Mouse (Mus musculus) ovary, adult 18-20 months (tissue): Measurements from ENCODE around the gene Gpr107.
"Not testable (repeated sequence)": the region's sequence is repeated elsewhere in the genome, so short reads cannot be mapped to it uniquely, and the experiment has no call there.

Experiments used
- DNase-seq: peaks from one replicate; pipeline ENCODE4 v3.0.0; 2022; ENCODE audit warnings: low spot score, mixed read lengths

The Gpr107 gene

DNA sequence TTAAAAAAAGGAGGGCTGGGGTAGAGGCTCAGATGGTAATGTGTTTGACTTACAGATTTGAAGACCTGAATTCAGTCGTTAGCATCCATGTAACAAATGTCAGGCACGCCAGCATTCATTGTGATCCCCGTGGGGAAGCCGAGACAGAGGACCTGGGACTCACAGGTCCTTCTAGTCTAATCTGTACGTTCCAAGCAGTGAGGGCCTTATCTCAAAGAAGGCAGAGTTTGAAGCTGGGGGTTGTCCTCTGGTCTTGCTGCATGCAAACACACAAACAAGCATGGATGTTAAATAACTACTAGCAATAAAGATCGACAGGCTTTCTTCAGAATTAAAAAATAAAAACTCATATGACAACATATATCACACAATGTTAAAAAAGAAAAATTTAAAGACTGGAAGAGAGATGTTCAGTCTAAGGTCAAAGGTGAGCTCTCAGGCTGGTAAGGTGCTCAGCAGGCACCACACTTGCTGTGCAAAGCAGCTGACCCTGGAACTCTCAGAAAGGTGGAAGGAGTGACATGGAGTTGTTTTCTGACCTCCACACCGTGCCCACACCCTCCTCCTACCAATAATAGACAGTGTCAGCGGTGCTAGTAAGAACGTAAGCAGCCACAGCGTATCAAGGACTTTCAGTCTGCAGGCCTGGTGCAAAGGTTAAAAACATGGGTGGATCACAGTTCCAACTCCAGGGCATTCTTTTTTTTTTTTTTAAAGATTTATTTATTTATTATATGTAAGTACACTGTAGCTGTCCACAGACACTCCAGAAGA lies 8.2 kb downstream of the Gpr107 start:
- DNase-seq, result no peak

DNA sequence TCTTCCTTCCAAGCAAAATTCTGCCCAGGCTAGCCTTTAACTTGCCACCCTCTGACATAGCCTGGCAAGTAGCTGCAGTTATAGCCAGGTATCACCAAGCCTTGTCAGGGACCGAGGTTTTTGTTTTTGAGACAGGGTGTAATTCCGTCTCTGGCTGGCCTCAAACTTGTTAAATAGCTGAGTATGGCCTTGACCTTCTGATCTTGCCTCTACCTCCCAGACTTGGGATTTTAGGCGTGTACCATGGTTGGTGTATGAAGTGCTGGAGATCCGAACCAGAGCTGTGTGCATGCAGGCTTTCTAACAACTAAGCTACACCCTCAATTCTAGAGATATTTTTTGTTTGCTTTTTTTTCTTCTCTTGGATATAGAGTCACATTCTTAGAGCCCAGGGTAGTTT lies 9.5 kb downstream of the Gpr107 start:
- no peak for DNase-seq

DNA sequence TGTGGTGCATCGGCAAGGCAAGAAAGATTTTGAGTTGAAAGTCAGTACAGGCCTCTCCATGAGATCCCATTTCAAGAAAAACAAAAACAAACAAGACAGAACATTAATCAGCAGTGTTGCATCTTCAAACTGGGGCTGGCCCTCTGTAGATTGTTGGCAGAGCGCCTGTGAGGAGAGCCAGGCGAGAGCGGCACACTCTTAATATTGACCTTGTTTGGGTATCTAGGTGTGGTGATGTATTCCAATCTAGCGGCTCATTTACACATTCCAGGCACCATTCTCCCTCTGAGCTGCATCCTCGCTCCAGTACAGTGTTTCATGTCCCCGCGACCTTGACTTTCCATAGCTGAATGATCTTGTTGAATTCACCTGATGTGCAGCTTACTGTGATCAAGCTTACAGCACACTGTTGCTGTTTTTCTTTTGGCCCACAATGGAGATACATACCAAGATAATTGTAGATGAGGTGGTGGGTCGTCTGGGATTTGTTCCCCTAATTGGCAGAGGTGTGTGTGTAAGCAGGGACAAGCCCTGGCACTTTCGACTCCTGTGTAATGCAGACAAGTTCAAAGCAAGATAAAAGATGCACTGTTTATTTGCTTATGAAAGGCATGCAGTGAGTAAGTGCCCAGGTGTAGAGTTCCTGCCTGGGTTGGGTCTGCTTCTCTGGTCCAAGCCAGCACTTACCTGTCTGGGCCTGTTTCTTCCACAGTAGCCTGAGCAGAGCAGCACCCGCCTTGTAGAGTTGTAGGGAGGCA lies 11.4 kb downstream of the Gpr107 start:
- DNase-seq, result no peak

DNA sequence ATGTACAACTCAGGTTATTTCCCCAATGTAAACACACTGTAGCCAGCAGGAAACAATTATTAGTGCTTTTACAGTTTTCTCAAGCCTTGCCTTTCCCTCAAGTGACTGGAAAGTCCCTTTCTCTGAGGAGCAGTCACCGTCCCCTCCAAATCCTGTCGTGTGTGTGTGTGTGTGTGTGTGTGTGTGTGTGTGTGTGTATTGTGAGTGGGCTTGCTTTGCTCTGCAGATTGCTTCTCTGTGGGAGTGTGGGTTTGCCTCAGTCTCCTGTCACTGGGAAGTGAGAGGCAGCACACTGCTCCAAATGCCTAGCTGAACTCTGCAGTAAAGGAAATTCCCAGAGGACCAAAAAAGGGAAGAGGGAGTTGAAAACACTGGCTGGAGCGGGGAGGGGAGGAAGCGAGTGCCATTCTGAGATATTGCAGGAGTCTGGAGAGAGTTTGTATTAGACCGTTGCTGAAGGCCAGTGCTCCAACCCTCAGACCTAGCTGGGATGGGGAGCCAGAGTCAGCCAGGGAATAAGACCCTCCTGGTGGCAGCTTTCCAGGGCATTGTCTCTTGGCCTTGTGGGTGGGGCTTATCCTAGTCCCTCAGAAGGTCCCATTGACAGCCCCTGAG lies 12.8 kb downstream of the Gpr107 start:
- peak; percentile 12 for DNase-seq

DNA sequence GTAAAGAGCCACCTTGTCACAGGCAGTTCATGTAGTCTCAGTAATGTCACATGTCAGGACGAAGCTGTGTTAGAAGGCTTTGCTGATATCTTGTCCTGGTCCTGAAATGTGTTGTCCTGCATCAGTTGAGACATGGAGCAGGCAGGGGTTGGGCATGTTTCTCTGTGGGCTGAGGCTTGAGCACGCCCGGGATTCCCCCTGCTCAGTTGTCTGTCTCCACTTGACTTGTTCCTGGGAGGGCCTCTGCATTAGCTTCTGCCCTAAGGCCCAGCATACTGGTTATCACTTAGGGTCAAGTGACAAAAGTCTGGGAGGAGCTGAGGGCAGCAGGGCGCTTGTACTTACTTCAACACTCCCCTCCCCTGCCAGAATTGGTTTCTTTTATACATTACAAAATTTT lies 13.4 kb downstream of the Gpr107 start:
- DNase-seq, result no peak

DNA sequence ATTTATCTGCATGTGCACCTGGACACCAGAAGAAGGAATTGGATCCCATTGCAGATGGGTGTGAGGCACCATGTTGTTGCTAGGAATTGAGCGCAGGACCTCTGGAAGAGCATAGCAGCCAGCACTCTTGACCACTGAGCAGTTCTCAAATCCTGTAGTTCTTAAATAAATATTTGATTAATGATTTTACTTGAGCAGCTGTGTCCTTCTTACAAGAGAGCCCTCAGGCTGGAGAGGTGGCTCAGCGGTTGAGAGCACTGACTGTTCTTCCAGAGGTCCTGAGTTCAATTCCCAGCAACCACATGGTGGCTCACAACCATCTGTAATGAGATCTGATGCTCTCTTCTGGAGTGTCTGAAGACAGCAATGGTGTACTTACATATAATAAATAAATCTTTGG lies 15.5 kb downstream of the Gpr107 start:
- not testable (repeated sequence) for DNase-seq

DNA sequence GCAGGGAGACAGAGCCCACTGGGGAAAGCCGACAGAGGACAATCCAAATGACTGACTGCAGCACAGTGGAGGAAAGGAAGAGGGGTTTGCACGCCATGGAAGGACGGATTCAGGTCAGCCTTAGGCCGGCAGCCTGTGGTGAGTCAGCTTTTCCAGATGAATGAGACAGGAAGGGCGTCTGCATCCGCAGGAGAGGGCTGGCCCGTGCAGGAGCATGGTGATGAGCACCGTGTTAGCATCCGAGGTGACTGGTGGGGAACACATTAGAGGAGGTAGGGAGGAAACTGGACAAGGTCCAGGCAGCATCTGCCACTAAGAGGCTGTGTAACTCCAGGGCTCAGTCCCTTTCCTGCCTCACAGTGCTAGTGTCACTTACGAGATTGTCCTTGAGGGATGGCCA lies 16.9 kb downstream of the Gpr107 start:
- no peak for DNase-seq

DNA sequence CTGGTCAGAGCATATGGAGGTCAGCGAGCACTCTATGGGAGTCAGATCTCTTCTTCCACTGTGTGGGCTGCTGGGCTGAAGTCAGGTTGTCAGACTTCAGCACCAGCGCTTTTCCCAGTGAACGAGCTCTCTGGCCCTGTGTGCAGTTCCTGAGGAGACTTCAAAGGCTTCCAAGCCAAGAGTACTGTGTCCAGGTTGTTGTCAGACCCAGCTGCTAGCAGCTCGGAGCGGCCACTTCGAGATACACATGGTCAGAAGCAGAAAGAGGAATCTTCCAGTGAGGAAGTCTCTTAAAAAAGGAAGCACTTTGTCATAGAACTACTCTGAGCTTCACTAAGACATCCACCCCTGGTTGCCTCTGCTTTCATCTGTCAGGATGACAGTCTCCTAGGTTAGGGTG lies 18.0 kb downstream of the Gpr107 start:
- no peak for DNase-seq

DNA sequence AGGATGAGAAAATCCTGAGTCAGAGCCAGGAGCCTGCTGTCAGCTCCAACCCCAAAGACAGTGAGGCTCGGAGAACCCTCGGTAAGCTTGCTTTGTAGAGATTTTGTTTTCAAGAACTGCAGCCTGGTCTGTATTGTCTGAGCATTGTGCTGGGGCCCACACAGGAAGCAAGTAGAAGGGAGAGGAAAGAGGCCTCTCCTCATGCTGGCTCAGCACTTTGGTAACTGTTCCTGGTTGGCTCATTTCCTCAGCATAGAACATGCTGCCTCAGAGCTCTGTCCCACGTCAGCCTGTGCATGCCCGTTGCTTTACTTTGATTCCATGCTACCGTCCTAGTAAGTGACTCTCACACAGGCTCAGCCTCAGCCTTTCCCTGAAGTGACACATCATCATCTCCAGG lies 19.9 kb downstream of the Gpr107 start:
- no peak for DNase-seq

DNA sequence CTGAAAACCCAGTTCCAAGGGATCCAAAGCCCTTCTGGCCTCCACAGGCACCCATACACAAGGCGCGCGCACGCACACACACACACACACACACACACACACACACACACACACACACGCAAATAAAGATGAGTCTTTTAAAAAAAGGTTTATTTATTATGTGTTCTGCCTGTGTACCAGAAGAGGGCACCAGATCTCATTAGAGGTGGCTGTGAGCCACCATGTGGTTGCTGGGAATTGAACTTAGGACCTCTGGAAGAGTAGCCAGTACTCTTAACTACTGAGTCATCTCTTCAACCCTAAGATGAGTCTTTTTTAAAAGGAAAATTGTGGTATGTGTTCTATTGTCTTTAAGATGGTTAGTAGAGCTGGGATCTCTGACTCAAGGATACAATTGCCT lies 20.4 kb downstream of the Gpr107 start:
- DNase-seq, result no peak

DNA sequence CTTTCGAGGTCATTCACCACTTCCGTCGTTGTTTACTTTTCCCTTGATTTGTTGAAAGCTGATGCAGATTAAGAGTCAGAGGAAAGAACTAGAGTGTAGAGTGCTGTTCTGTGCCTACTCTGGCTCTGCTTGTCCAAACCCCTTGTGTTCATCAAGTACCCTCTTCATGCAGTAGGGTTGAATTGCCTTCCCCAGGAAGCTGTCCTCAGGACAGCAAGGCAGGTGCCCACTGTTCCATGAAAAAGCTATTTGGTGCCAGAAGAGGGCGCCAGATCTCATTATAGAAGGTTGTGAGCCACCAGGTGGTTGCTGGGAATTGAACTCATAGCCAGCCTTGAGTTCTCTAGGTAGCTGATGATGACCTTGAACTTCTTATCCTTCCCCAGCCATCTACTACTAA lies 21.2 kb downstream of the Gpr107 start:
- DNase-seq, result no peak

DNA sequence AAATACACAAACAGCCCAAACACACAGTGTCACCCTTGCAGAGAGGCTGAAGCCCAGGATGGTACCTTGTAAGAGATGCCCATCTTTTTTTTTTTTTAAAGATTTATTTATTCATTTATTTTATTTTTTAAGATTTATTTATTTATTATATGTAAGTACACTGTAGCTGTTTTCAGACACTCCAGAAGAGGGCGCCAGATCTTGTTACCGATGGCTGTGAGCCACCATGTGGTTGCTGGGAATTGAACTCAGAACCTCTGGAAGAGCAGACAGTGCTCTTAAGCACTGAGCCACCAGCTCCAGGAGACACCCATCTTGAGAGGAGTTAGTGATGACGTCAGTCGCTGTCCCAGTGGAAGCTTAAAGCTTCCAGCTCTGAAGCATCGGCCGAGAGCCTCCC lies 26.5 kb downstream of the Gpr107 start:
- DNase-seq, result not testable (repeated sequence)

DNA sequence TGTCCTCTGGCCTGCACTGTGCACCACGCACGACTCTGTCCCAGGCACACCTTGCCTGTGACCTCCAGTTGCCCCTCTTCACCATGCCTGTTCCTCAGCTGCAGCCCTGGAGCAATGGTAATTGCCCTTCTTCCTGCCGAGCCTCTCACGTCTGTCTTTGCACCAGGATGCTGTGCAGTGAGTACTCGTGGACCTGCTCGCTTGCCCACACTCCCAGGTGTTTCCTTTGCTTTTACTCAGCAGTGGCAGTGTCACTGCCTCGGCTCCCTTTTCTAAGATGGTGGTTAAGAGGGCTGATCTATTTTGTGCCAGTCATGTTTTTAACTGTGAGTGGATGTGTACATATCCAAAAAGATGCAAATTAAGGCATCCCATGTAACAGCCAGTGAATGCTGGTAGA lies 27.4 kb downstream of the Gpr107 start:
- DNase-seq, result no peak

DNA sequence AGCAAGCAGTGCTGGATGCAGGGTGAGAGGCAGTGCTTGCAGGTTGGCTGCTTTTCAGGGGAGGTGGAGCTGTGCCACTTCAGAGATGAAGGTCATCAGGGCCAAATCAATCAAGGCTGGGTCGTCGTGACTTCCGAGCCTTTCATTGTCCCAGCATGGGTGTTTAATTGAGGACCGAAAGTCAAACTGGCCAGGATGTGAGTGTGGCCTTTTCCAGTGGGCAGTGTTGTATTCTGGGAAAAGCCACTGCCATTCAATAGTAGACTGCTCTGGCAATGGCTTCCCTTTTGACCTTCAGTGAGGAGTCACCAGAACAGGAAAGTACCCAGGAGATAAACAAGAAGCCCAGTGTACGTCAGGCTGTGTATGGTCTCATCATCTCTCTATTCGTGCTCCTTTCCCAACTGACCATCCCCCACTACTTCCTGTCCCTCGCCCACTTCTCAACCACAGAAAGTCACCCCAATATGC lies 28.0 kb downstream of the Gpr107 start:
- peak; percentile 17 for DNase-seq

DNA sequence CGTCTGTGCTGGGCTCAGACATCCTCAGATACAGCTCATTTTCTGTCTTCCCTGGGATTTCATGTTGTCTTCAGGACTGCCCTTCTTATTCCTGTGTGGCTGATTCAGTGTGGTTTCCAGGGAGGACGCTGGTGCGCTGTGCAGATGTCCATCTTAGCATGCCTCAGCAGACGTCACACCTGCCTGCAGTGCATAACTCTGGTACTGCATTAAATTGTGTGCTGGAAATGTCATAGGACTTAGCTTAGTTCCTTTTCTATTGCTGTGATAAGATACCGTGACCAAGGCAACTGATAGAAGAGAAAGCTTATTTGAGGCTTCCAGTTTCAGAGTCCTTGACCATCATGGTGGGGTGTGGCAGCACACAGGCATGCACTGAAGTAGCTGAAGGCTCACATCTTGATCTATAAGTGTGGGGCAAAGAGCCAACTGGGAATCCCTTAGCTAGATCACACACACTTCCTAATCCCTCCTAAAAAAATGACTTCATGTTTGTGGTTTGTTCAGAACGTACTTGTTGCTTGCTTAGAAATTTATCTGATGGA lies 30.7 kb downstream of the Gpr107 start:
- no peak for DNase-seq

DNA sequence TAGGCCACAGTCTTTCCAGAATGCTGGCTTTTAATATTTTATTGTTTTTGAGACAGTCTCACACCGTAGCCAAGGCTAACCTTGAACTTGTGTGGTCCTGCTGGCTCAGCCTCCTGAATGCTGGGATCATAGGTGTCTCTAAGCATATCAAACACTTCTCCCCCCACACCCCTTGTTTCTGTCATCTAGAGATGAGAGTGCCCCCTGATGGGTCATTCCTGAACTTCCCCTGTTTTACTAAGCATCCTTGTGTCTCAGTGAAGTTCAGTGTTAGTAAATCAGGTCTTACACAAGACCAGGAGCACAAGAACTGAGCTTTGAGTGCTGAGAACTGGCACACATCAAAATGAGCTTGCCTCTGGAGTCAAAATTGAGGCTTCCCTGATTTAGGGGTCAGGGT lies 31.7 kb downstream of the Gpr107 start:
- DNase-seq, result no peak

DNA sequence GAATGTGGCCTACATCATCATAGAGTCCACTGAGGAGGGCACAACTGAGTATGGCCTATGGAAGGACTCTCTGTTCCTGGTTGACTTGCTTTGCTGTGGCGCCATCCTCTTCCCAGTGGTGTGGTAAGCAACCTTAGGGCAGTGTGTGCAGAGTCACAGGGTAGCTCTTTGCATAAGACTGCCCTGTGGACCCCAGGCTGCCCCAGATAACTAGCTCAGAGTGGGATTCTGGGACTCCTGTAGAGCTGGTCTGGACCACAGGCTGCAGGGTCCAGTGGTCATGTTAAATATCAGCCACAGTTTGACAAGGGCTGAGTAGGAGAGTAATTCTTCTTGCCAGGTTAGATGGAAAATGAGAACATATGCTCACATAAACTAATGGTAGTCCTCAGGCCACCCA lies 36.6 kb downstream of the Gpr107 start:
- DNase-seq, result no peak

DNA sequence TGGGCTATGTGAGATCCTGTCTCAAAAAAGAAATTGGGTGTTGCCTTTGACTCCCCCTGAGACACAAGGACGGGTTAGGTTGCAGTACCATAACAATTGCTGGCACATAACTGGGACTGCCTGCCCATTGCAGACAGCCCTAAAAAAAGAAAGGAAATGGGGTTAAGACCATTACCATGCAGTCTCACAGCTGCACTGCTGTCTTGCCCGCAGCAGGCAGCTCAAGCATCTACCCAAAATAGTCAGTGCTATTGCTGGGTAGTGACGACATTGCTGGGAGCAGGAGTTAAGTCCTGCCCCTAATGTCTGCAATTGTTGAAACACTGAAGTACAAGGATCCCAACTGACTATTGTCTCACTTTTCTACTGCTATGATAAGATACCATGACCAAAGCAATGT lies 37.5 kb downstream of the Gpr107 start:
- no peak for DNase-seq

DNA sequence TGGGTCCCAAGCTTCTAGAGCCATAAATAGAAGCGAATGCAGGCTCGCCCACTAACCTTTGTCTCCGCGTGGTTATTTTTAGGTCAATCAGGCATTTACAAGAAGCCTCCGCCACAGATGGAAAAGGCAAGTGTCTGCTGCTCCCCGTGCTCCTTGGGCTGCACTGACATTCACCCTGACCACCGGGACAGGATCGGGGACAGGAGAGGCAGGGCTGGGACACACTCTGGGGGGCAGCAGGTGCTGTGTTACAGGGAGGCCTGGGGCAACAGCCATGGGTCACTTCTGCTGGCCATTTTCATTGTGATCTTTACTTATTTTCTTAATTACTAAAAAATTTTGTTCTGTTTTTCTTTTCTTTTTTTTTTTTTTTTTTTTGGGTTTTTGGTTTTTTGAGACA lies 39.6 kb downstream of the Gpr107 start:
- no peak for DNase-seq

DNA sequence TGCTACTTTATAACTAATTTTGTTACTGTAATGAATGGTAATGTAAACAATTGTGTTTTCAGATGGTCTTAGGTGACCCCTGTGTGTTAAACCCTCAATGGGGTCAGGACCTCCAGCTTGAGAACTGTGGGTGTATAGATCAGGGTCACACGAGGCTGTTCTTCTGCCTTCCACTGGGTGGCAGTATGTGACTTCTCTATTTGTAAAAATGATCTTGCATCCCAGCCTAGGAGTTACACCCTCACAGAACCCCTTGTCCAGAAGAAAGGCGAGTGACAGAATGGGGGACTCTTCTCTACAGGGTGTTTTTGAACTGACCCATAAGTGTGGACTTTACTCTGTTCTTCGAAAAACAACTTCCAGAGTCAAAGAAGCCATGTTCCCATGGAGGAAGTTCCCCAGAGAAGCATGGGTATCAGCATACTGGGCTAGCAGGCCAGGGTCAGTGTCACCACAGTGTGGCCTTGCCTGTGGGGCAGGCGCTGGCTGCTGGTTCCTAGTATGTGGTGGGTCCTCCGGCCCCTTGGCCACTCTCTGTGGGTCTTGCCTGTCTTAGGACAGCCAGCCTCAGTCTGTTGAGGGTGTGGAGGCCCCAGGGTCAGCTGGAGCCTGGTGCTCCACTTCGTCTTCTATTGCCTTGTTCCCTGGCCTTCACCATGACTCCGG lies 42.4 kb downstream of the Gpr107 start:
- no peak for DNase-seq

DNA sequence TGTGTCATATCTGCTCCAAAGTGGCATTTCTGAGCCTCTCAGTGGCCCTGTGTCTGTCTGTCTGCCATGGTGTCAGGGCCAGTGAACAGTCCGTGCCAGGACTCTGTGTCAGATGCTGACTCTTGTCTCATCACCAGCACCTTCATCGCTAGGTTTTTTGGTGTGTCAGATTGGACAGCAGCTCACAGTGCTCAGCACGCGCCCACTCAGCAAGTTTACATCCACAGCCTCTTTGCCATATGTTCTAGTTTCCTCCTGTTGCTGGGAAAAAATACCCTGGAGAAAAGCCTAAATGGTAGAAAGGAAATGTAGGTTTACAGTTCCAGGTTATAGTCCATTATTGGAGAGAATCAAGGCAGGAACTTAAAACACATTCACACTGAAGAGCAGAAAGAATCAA lies 46.5 kb downstream of the Gpr107 start:
- no peak for DNase-seq

DNA sequence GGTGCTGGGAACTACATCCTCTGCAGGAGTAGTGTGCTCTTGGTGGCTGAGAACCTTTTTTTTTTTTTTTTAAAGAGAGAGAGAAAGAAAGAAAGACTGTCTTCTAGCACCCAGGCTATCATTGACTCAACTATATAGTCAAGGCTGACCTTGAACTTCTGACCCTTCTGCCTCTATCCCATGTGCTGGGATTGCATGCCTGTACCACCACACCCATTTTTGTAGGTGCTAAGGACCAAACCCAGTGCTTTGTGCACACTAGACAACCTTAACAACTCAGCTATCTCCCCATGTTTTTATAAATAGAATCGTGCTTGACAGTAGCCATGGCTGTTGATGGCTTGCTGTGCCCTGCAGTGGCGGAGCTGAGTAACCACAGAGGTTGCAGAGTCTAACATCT lies 47.9 kb downstream of the Gpr107 start:
- no peak for DNase-seq
